Mouse (Mus musculus) layer of hippocampus, adult 2 months (tissue): ENCODE data around the gene Npm3. TPM values are rescaled to one million over a fixed set of nuclear protein-coding genes. Genes with fewer than 3 reads are reported as not detected.

Experiments used
- DNase-seq, 2 experiments: peaks; one replicate each; pipeline ENCODE4 v3.0.0; 2022; ENCODE audit warnings: low spot score in 2 of 2
- H3K27ac ChIP-seq: fragments of 200-600 bp; 2 replicates; pipeline ENCODE4 v1.8.1; 2022
- H3K4me3 ChIP-seq: fragments of 200-600 bp; 2 replicates; pipeline ENCODE4 v1.8.1; 2022; ENCODE audit warnings: mild to moderate bottlenecking
- CTCF ChIP-seq: fragments of 200-600 bp; conservative IDR thresholded peaks from 2 replicates; pipeline ENCODE4 v1.8.1; 2022; ENCODE audit warnings: antibody characterized with exemption, mild to moderate bottlenecking, moderate library complexity
- total RNA-seq, 2 experiments: library from RNA; stranded (reverse); gene quantifications; 2 replicates each; pipeline ENCODE4 v1.2.3; 2021

The Npm3 gene
- total RNA-seq, 2 experiments from 2014 or later, result 7.3 to 9.7 TPM

GRCm38 (mm10) chr19:45783181-45783932 lies 34.0 kb upstream of the Npm3 start, which contains the start of gene Mgea5:
Mgea5 (minus strand) TSS chr19:45783837.
- peak within 1 kb of the TSS; percentile 100 for H3K27ac ChIP-seq
- peak; percentile 98 to 99 for DNase-seq
- TF ChIP-seq CTCF, result no peak

DNA sequence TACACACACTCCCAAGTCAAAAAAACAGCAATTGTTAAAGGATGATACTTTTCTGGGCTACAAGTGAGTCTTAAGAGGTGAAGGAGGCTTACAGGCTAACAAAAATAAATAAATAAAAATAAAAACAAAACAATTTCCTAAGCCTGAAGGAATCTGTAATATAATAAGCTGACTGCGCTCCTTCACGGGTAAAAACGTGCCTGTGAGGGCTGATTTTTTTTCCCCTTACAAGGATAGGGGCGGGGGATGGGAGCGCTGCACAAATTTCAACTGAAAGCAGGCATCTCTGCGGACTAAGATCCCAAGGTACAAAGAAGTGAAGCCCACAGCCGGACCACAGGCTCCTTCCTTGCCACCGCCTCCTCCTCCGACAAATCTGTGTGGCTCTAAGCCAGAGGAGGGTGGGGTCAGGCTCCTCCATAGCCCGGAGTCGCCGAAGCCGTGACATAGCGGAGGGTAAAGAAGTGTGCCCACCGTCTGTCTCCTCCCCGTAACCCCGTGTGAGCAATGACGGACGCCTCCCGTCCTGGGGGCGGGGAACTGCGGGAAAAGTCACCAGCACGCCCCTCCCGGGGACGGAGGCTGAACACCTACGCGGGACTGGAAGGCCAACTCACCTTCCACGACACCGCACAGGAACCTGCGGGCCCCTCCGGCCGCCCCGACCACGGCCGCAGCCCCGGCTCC lies 33.1 kb upstream of the Npm3 start:
- Histone ChIP-seq H3K27ac (peak overlapping the region; percentile 100), H3K4me3 (peak overlapping the region; percentile 98)
- peak; percentile 49 to 57 for DNase-seq
- no peak for TF ChIP-seq CTCF

More at GRCm38 (mm10) chr19:45783181-45783932, 34.0 kb upstream of the Npm3 start, which contains the start of gene Mgea5:
- peak within 1 kb of the TSS; percentile 98 for H3K4me3 ChIP-seq

DNA sequence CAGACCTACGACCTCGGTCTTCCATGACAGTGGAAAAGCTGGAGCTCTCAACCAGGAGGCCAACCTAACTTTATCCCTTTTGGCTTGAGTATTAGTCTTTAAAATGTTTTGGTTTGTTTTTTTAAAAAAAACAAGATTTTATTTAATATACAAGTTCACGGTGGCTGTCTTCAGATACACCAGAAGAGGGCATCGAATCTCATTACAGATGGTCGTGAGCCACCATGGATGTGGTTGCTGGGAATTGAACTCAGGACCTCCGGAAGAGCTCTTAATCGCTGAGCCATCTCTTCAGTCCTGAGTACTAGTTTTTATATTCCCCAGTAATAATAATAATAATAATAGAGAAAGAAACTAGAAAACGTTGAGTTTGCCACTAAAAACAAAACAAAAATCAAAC lies 32.3 kb upstream of the Npm3 start:
- peak; percentile 53 for TF ChIP-seq CTCF
- no peak for DNase-seq
- Histone ChIP-seq H3K4me3 (peak overlapping the region; percentile 98), H3K27ac (peak overlapping the region; percentile 100; the same call in 1 of the 2 replicates)

- H3K4me3 ChIP-seq, result peak overlapping the region; percentile 98
- DNase-seq, result no peak
- H3K27ac ChIP-seq, result no peak overlapping the region
- no peak for TF ChIP-seq CTCF
Observed at GRCm38 (mm10) chr19:45780350-45780915, 31.0 kb upstream of the Npm3 start.

GRCm38 (mm10) chr19:45775486-45775885 lies 26.1 kb upstream of the Npm3 start:
- TF ChIP-seq CTCF, result no peak
- no peak for DNase-seq
- Histone ChIP-seq H3K4me3 (no peak overlapping the region), H3K27ac (no peak overlapping the region)

DNA sequence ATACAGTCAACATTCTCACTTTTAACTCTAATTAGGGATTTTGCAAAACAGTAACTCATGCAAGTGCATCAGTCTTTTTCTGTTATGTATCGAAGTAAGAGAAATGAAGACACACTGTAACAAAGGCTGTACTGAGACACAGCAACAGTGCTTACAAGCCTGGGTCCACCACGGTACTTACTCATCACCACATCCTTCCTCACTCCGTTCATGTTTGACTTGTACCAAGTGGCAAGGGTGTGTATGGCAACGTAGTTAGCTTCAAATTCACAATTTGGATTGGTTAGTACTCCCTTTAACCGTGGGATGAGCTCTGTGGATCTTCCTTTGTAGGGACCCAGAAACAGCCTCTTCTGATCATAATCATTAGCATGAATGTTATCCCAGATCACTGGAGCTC lies 22.1 kb upstream of the Npm3 start:
- H3K27ac ChIP-seq, result no peak overlapping the region
- H3K4me3 ChIP-seq, result no peak overlapping the region
- no peak for DNase-seq
- TF ChIP-seq CTCF, result no peak

DNA sequence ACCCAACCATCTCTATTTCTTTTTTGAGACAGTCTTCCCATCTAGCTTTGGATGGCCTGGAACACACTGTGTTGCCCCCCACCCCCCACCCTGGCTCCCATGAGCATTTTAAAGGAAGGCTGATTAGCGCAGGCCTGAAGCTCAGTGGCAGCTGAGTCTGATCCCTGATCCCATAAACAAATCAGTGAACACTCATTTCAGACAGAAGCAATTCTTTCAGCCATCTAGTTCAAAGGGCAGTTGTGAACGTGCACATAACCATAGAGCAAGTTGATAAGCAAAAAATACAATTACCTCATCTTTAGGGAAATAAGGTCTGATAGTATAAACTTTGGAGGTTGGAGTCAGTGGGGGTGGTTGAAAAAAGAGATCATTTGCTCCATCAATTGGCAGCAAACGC lies 11.4 kb upstream of the Npm3 start:
- H3K27ac ChIP-seq, result no peak overlapping the region
- no peak for TF ChIP-seq CTCF
- H3K4me3 ChIP-seq, result no peak overlapping the region
- DNase-seq, result no peak

GRCm38 (mm10) chr19:45758671-45759070 lies 9.3 kb upstream of the Npm3 start:
- no peak overlapping the region for H3K4me3 ChIP-seq
- DNase-seq, result no peak
- H3K27ac ChIP-seq, result no peak overlapping the region
- TF ChIP-seq CTCF, result no peak

DNA sequence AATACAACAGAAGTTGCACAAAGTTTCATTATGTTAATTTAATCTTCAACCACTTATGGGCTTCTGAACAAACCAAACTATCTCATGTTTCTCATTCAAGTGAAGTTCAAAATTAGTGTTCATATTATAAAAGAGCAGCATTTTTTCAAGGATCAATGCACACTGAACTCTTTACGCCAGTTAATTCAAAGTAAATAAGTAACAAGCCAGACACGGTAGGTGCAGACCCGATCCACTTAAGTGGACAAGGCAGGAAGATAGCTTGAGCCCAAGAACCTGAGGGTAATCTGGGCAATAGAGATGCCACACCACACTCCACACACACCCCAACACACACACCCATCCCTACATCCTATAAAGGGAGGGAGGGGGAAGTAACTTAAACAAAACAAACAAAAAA lies 4.2 kb upstream of the Npm3 start:
- no peak for TF ChIP-seq CTCF
- Histone ChIP-seq H3K27ac (no peak overlapping the region), H3K4me3 (no peak overlapping the region)
- DNase-seq, result no peak

GRCm38 (mm10) chr19:45751881-45752280 lies 2.5 kb upstream of the Npm3 start:
- DNase-seq, result no peak
- no peak overlapping the region for H3K4me3 ChIP-seq
- no peak for TF ChIP-seq CTCF
- no peak overlapping the region for H3K27ac ChIP-seq

- Histone ChIP-seq H3K27ac (peak overlapping the region; percentile 72), H3K4me3 (peak overlapping the region; percentile 87)
- no peak for DNase-seq
- no peak for TF ChIP-seq CTCF
Observed at GRCm38 (mm10) chr19:45748691-45749242, 624 bp downstream of the Npm3 start.

GRCm38 (mm10) chr19:45748206-45748605 lies 1.2 kb downstream of the Npm3 start:
- H3K4me3 ChIP-seq, result peak overlapping the region; percentile 87
- TF ChIP-seq CTCF, result no peak

GRCm38 (mm10) chr19:45747028-45747867 lies 2.1 kb downstream of the Npm3 start:
- no peak overlapping the region for H3K27ac ChIP-seq
- peak; percentile 80 to 89 for DNase-seq
- no peak overlapping the region for H3K4me3 ChIP-seq
- peak; percentile 85 for TF ChIP-seq CTCF

More at GRCm38 (mm10) chr19:45748206-45748605, 1.2 kb downstream of the Npm3 start:
- no peak for DNase-seq
- H3K27ac ChIP-seq, result no peak overlapping the region
